Mouse (Mus musculus) erythroblast, adult 5-6 weeks (primary cell): ENCODE measurements around the gene Zzef1. TPM values are rescaled to one million over a fixed set of nuclear protein-coding genes. Genes with fewer than 3 reads are reported as not detected.
"Not testable (repeated sequence)": the region's sequence is repeated elsewhere in the genome, so short reads cannot be mapped to it uniquely, and the experiment has no call there.

ENCODE experiments used
- ATAC-seq: replicated peaks from 2 replicates; pipeline ENCODE4 v1.8.0; 2016; ENCODE audit warnings: moderate number of reproducible peaks, mild to moderate bottlenecking, moderate TSS enrichment, inconsistent platforms; ENCODE audit not compliant: poor library complexity, low FRiP score, severe bottlenecking
- total RNA-seq, 2 experiments: library from RNA; stranded (forward) in 1 of 2; stranded (reverse) in 1 of 2; fragments of 150-400 nt in 1 of 2; fragments of 200-764, 138-1000 nt in 1 of 2; gene quantifications; 2 replicates each; pipeline versions ENCODE4 v1.2.3 to v1.2.4; 2015 to 2017; ENCODE audit warnings: low replicate concordance in 2 of 2

Gene Zzef1
- total RNA-seq (2015; ENCODE audit: low replicate concordance), result 11.9 and 13.0 TPM in 2 replicates
- 14.4 and 15.2 TPM in 2 replicates for total RNA-seq (2017; ENCODE audit: low replicate concordance)

DNA sequence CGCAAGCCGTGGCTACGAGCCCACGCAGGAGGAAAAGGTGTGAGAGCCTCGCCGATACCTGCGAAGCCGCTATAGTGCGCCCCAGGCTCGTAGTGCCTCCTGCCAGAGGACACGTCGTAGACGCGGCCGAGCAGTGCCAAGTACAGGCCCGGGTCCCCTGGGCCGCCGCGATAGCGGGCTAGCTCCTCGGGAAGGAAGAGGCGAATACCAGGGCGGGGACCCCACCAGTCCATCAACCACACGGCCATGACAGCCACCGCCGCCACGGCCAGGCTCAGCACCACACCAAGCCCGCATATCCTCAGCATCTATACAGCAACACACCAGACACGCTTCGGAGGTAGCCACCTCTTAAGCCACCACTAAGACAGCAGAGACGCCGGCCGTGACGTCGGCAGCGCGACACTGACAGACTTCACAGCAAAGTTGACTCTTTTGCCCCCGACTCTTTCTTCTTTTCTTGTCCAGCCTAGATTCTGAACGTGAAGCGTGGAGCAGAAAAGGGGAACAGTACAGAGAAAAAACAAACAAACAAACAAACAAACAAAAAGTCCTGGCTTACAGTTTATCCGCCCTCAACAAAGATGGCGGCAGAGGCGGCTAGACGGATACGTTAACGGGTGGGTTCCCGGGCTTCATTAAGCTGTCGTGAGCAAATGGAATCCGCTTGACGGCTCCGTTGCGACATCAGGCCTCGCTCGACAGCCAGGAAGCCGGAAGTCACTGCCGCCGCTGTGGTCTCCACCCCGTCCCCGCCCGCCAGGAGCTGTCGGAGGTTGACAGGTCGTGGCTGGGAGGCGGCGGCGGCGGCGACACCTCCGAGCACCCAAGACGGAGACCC, at the start of gene Zzef1, which contains the start of gene Cyb5d2:
Gene Zzef1 (plus strand): TSS at position 772 of the 841 bp plus-strand sequence.
Gene Cyb5d2 (minus strand): TSS at position 688 of the 841 bp plus-strand sequence.
- ATAC-seq, result peak; percentile 91

DNA sequence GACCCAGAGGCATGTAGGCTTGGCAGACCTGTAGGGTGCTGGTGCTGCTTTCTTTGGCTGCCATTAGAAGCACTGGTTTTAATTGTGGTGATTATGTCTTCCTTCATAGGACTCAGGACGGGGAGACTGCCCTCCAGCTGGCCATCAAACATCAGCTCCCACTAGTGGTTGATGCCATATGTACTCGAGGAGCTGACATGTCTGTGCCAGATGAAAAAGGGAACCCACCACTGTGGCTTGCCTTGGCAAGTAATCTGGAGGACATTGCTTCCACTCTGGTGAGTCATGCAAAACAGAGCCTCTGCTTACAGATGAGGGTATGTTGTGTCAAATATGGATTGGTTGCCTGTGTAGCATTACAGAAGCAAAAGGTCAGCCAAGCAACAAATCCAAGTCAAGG, 44.1 kb upstream of the Zzef1 start:
- no peak for ATAC-seq

DNA sequence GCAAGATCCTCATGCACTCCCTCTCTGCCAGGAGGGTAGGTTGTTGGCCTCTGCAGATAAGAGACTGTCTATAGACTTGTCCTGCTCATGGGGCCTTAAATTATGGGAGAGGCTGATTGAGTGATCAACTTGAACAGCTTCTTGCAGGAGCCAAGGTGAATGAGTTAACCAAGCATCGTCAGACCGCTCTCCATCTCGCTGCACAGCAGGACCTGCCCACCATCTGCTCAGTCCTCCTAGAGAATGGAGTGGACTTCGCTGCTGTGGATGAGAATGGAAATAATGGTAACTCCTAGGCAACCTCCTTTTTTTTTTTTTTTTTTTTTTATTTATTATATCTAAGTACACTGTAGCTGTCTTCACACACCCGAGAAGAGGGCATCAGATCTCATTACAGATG, 37.7 kb upstream of the Zzef1 start:
- ATAC-seq, result no peak

DNA sequence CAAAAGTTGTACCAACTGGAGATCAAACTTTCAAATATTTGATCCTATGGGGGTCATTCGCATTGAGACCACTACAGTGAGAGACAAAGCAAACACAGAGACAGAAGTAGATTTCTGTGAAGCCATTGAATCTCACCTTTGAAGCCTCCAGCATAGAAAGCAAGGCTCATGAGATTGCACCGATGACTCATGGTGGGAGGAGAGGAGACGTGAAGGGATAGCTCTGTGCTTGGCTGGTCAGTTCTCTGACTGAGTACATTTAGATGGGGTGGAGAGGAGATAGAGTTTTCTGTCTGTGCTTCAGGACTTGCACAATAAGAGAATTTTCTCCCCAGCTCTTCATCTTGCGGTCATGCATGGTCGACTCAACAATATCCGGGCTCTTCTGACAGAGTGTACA, 36.4 kb upstream of the Zzef1 start:
- ATAC-seq, result no peak

DNA sequence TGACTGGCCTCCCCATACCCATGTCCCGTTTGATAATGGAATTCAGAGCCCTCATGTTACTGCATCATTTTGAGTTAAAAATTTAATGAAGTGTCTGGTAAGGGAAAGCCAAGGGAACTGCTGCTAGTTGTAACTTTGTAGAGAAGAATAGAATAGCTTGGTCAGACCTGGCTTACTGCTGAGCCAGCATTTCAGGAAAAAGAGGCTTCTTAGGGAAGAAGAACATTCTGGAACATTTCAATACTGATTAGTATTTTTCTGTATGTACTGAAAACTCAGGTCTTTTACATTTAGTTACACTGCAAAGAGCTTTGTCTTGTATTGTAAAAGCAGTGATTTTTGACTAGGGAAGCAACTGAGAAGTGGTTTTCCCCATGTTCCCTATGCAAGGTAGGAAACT, 35.2 kb upstream of the Zzef1 start:
- no peak for ATAC-seq

DNA sequence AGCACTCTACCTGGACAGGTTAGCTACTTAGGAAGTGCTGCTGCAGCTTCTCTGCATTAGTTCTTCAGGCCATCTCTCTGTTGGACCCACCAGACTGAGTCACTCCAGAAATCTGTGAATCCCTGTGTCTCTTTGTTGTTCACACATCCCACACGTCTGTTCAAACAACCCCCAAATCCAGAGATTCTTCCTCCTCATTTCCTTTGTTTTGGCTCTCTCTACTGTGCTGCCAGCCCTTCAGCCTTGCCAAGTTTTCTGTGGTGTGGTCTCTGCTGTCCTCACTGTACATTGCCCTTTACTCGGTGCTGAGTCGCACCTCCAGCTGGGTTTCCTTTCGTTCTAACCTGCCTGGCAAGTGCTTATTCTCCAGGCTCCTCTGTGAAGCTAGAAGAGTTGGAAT, 31.8 kb upstream of the Zzef1 start:
- ATAC-seq, result no peak

DNA sequence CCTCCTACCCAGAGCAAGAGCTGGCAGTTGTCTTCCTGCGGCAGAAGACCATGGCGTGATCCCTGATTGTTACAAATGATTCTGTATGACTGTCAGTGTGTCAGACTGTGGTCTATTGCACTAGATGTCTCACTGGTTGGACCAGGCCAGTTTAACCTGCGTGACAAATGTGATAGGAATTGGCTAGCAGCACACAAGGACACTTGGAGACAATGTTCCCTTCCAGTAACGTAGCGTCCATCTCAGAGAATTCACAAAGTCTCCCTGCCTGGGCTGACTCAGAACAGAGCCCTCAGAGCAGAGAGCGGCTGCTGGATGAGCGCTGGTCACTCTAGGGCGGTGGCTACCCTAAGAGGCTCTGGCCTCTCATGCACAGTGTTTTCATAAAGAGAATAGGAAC, 28.3 kb upstream of the Zzef1 start:
- no peak for ATAC-seq

DNA sequence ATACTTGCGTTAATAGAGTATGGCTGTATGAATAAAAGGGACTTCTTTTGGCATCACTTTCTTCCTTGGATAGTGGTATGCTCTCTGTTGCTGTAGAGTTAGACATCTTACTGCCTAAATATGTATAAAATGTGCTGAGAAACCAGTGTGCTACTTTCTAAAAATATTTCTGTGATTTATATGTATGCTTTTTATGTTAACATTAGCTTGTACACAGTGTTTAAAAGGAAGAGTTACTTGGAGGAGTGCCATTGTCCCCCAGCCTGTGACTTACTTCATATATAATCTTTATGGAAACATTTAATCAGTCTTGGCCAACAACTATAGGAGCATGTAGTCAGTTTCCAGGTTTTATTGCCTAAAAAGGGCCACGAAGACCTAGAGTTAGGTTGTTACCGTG, 27.0 kb upstream of the Zzef1 start:
- no peak for ATAC-seq

DNA sequence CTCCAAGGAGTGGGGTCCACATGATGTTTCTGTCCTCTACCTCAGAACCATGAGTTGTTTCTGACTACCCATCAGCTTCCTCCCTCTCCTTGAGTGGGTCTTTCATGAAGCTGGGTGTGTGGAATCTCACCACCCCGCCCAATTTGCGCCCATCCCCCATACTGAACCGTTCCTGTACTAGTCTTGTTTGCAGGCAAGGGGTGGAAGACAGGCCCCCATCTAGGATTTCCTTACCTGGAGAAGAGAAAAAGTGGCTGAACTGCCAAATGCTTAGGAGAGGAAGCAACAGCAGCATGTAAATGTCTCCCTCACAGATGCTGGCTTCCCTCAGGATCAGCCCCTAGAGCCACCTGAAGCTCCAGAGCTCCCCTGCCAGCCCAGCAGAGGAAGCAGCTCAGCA, 25.7 kb upstream of the Zzef1 start:
- no peak for ATAC-seq

DNA sequence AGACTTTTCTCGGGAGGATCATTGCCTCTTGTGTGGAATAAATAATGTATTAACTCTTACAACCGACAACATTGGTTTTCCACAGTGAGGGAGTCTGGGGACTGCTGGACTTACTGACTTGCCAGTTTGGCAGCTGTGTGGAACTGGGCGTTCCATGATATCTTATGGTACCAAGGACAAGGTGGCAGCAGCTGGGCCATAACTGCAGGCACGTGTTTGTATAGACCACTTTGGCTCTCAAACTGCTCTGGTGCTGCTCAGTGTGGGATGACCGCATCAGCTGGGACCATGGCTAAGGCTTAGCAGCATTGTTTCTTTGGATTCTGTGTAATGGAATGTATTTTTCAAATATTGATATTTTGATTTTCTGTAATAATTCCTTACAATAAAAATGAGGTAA, 25.2 kb upstream of the Zzef1 start:
- no peak for ATAC-seq

DNA sequence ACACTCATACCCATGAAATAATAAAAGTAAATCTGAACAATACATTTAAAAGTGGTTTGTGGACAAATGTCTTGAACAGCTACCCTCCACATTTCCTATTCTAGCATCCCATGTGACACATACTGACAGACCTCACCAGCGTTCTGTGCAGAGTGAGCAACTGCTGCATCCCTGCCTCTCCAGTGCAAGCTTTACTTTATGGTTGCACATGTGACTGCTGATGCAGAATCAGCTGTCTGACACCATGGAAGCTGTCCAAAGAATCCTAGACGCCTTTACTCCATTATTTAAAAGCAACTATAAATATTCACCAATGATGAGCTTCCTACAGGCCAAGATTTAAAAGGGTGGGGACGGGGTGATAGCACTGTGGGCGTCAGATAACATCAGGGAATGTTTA, 24.6 kb upstream of the Zzef1 start:
- ATAC-seq, result no peak

DNA sequence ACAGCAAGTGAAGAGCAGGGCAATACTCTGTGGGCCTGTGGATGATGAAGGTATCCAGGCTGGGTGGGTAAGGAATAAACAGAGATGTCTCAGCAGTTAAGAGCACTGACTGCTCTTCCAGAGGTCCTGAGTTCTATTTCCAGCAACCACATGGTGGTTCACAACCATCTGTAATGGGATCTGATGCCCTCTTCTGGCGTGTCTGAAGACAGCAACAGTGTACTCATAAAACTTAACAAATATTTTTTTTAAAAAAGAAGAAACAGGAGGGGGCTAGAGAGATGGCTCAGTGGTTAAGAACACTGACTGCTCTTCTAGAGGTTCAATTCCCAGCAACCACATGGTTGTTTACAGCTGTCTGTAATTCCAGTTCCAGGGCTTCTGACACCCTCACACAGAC, 23.4 kb upstream of the Zzef1 start:
- ATAC-seq, result not testable (repeated sequence)

DNA sequence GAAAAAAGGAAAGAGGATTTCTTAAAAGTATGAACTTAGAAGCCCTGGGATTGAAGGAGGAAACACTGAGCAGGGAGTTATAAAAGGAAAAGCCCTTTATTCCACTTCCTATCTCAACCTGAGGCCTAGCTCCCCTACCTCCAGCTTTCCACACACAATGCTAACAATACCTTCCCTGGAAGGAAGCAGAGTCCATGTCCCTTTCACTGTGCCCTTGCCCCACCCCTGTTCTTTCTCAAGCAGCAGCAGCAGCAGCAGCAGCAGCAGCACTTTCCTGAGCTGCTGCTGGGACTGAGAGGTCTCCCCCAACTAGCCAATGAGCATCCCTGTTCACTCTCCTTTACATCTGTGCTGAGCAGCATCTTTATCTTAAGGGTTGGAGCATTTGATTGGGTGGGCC, 17.1 kb upstream of the Zzef1 start:
- no peak for ATAC-seq

DNA sequence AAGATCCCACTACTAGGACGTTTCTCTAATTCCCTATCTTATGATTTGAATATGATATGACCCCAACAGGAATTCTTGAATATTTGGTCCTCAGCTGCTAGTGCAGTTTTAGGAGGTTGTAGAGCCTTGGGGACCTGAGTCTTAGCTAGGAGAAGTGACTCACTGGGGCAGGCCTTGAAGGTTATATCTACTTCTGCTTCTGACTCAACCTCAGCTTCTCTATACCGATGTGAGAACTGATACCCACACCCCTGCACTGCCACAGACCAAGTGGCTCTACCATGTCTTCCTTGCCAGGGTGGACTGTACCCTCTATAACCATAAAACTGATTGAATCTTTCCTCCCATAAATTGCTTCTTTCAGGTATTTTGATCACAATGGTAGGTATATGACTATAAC, 13.9 kb upstream of the Zzef1 start:
- ATAC-seq, result no peak

DNA sequence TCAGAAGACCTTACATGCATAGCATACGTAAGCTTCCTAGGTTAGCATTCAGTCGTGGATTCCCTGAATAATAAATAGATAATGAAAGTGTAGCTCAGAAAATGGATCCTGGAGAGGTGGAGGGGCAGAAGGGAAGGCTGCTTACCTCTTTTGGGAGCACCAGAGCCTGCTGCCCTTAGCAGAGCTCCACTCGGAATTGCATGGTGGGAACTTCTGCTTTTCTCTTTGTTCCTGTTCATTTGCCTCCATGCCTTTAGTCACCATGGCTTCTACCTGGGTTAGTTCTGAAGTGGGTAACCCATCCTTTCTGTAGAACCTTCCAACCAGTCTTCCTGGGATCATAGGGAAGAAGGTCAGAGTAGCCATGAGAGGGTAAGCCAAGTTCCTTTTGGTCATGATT, 13.5 kb upstream of the Zzef1 start:
- no peak for ATAC-seq

DNA sequence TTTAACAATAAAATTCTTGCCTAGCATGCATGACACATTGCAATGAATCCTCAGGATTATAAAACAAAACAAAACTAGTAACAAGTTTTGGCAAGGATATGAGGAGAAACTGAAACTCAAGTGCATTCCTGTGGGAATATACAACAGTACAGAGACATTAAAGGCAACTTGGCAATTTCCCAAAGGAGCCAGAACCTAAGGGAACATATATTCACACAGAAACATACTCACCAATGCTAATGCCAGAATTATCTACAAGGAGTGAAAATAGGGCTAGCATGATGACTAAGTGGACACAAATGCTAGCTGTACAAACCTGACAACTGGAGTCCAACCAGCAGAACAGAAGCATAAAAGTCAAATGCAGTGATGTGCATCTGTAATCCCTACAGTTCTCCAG, 4.0 kb upstream of the Zzef1 start:
- ATAC-seq, result no peak

DNA sequence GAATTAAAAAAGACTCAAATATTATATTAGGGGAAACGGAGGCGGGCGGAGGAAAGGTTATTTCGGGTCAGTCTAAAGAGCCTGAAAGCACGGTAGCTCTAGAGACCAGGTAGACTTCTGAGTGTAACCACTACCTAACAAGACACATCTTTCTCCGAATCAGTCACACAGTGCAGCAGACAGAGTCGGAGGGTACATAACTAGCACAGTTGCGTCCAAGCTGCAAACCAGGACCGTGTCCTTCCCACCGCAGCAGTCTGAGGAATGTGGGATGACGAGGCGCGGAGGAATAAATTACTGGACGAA, 924 bp upstream of the Zzef1 start:
- no peak for ATAC-seq

DNA sequence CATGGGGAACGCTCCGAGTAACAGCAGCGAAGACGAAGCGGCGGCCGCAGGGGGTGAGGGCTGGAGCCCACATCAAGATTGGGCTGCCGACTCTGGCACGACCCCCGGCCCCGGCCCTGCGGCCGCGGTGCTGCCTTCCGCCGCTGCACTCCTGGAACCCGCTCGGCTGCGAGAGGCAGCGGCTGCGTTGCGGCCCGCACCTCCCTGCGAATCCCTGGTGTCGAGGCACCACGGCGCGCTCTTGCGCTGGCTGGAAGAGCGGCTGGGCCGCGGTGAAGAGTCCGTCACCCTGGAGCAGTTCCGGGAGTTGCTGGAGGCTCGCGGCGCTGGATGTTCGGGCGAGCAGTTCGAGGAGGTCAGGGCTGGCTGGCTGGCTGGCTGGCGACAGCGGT, 266 bp downstream of the Zzef1 start:
- peak; percentile 29 for ATAC-seq

DNA sequence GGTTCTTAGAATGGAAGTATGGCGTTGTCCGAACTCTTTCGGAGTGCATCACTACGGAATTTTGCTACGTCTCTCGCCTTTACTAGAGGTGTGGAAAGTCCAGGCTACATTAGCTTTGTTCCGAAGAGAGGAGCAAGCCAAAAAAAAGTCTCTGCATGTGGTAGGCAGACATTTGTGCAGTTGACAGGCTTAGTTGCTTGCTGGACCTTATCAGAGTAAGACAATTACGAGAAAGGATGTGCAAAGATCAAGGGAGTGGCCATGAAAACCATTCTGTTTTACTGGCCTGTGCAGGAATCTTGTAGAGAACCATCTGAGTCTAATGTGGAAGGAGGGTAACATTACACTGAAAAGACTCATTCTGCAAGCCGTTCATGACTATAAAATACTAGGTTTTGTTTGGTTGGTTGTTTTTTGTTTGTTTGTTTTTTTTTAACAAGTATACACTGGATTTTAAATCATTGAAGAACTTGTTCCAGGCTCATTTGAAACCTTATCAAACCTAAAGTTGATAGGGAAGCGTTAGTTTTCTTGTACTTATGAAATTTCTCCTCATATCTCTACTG, 830 bp downstream of the Zzef1 start:
- ATAC-seq, result no peak

DNA sequence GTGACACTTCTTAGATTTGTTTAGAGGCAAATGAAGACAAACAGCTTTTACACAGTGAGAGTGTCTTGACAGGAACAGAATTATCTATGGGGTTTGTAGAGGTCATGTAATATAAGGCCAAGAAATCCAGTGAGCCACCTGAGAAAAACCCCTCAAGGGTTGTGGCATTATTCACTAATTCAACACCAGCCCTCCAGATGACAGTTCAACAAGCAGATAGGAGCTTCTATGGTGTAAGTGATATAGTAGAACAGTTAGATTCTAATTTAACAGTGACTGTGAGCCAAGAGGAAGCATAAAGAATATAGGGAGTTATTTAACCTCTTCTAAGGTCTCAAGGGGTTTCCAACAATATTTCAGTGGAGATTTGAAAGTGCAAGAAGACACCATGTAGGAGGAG, 2.1 kb downstream of the Zzef1 start:
- ATAC-seq, result no peak

DNA sequence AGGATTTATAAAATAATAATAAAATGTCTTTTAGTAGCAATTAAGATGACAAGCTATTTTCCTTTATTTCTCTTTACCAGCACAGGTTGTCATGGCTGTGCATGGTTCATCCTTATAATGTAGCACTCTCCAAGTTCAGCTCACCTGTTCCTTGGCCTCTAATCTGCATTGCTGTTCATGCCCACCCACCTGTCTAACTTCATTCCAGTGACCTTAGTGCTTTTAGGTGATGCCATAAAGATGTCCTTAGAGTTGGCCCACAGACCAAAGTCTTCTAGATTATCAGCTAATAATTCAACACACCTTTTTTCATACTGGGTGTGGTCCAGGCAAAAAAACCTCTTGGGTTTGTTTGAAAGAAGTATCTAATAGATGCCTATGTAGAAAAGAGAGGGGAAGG, 5.2 kb downstream of the Zzef1 start:
- ATAC-seq, result no peak

DNA sequence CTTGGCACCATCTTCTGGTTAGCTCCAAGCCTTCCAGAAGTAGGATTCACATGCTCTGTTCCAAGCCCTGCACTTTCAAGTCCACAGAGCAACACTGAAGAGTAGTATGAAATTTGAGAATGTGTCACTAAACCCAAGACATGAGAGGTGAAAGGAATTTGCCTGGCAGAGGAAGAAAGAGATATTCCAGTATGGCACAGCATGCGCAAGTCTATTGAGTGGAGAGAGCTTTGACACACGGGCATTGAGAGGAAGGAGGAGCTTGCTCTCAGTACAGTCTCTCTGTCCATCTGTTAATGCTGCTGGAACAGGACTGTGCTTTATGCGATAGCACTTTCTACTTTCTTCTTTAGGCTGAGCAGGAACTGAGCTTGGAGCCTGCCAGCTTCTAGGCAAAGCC, 7.0 kb downstream of the Zzef1 start:
- no peak for ATAC-seq
